In the genomic region with DNA sequence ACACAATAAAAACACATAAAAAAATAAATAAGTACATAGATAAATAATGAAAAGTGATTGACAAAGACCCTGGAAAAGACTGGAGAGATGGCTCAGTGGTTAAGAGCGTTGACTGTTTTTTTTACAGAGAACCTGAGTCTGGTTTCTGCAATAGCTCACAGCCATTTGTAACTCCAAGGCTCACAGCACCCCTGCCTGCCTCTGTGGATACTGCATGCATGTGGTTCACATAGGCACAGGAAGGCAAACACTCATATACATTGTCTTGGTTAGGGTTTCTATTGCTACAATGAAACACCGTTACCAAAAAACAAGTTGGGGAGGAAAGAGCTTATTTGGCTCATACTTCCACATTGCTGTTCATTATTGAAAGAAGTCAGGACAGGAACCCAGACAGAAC, we compare ENCODE assay signal across 16 mouse cellular contexts. TPM values are rescaled to one million over a fixed set of nuclear protein-coding genes. Genes with fewer than 3 reads are reported as not detected.
A peak's percentile ranks its signal among the peaks of the same experiment; 100 is the strongest.
DNase-seq lines count a peak whose midpoint lies in the region; ATAC-seq and TF ChIP-seq lines count a peak whose summit lies in the region.
"Had no signal": no experiment of that assay in that cellular context is flagged by ENCODE, and none has a peak within 500 bp of the region (broad histone marks: within the 10 kb centered on the region; RNA-seq: fewer than 3 reads in every experiment).

No protein-coding gene starts in this region.

- WGBS in forebrain, postnatal 0 days: 98% methylated on average over 2 of the region's 2 CpGs
- WGBS in forebrain, embryonic 15.5 days: 94% methylated on average over 2 of the region's 2 CpGs
- 75% methylated on average over 2 of the region's 2 CpGs for WGBS in liver, postnatal 0 days (ENCODE audit: insufficient replicate concordance)
- WGBS in liver, embryonic 11.5 days: 93% methylated on average over 2 of the region's 2 CpGs

- TF ChIP-seq EP300 in liver, postnatal 0 days (IDR thresholded peaks at IDR 0.05; ENCODE audit: low read depth): no peak

- H3K36me3 ChIP-seq in forebrain, postnatal 0 days (ENCODE audit: insufficient read depth): no peaks in the 10 kb centered on the region
- H3K36me3 ChIP-seq in forebrain, embryonic 15.5 days: no peaks in the 10 kb centered on the region
- no peaks in the 10 kb centered on the region for H3K36me3 ChIP-seq in liver, postnatal 0 days (replicated peaks; ENCODE audit: insufficient read depth, low read length)
- no peaks in the 10 kb centered on the region for H3K36me3 ChIP-seq in liver, embryonic 11.5 days (ENCODE audit: control insufficient read depth, insufficient read depth, low read length)
- H3K36me3 ChIP-seq: liver, embryonic 13.5 days had no signal

- ATAC-seq in forebrain, postnatal 0 days: 0 out of 2 replicates have a peak, but pooled peaks have one; percentile 28
- ATAC-seq in forebrain, embryonic 15.5 days (replicated peaks): no peak
- ATAC-seq in liver, postnatal 0 days: no peak
- ATAC-seq in liver, embryonic 11.5 days (replicated peaks; ENCODE audit: low FRiP score): no peak
- ATAC-seq in megakaryocyte progenitor cell, adult 5-6 weeks (replicated peaks; ENCODE audit: poor library complexity): 0 out of 2 replicates have a peak, but pooled peaks have one; percentile 52

- no peak overlapping the region for H3K4me3 ChIP-seq in forebrain, postnatal 0 days (ENCODE audit: low read depth, low read length)
- no peak overlapping the region for H3K4me3 ChIP-seq in forebrain, embryonic 15.5 days
- no peak overlapping the region for H3K4me3 ChIP-seq in liver, postnatal 0 days (ENCODE audit: low read depth, low read length)
- no peak overlapping the region for H3K4me3 ChIP-seq in liver, embryonic 11.5 days (ENCODE audit: low read depth, low read length)

- no peak for DNase-seq in forebrain, postnatal 0 days
- DNase-seq in liver, postnatal 0 days: no peak
- no peak for DNase-seq in liver, embryonic 11.5 days (ENCODE audit: low spot score)
- DNase-seq in ES-CJ7 (ENCODE audit: low read depth, low spot score): peak; percentile 51
- DNase-seq in frontal cortex, postnatal 36 days (ENCODE audit: low spot score in 2 of 2): no peak
- DNase-seq in frontal cortex, postnatal 10 days (ENCODE audit: low spot score in 2 of 2): no peak
- DNase-seq: adrenal gland, postnatal 10 days; cerebellum, postnatal 14 days; heart, postnatal 10 days; liver, embryonic 13.5 days had no signal

- H3K27me3 ChIP-seq in forebrain, postnatal 0 days (ENCODE audit: insufficient read depth, low read length): no peaks in the 10 kb centered on the region
- no peaks in the 10 kb centered on the region for H3K27me3 ChIP-seq in forebrain, embryonic 15.5 days
- H3K27me3 ChIP-seq in liver, postnatal 0 days (ENCODE audit: insufficient read depth, low read length): no peaks in the 10 kb centered on the region
- H3K27me3 ChIP-seq in liver, embryonic 11.5 days (replicated peaks; ENCODE audit: control insufficient read depth, insufficient read depth, low read length): no peaks in the 10 kb centered on the region

- H3K9me3 ChIP-seq in forebrain, postnatal 0 days (ENCODE audit: low read length): no peaks in the 10 kb centered on the region
- no peaks in the 10 kb centered on the region for H3K9me3 ChIP-seq in forebrain, embryonic 15.5 days
- no peaks in the 10 kb centered on the region for H3K9me3 ChIP-seq in liver, postnatal 0 days (ENCODE audit: low read length)
- no peaks in the 10 kb centered on the region for H3K9me3 ChIP-seq in liver, embryonic 11.5 days (ENCODE audit: control insufficient read depth, low read length)
- H3K9me3 ChIP-seq: liver, embryonic 13.5 days had no signal

- H3K27ac ChIP-seq in forebrain, postnatal 0 days (ENCODE audit: low read depth, low read length): no peak overlapping the region
- H3K27ac ChIP-seq in forebrain, embryonic 15.5 days (replicated peaks): no peak overlapping the region
- H3K27ac ChIP-seq in liver, postnatal 0 days (ENCODE audit: low read depth): no peak overlapping the region
- no peak overlapping the region for H3K27ac ChIP-seq in liver, embryonic 11.5 days (ENCODE audit: low read depth, low read length)
- H3K27ac ChIP-seq: liver, embryonic 13.5 days had no signal

- peak; percentile 33; the same call in 1 of the 2 replicates for TF ChIP-seq CTCF in forebrain, postnatal 0 days (IDR thresholded peaks at IDR 0.05; ENCODE audit: low read depth)
- TF ChIP-seq CTCF in liver, postnatal 0 days (IDR thresholded peaks at IDR 0.05; ENCODE audit: low read depth): peak; percentile 25

- H3K4me1 ChIP-seq in forebrain, postnatal 0 days (ENCODE audit: insufficient read depth): no peaks in the 10 kb centered on the region
- peaks cover 5% of the 10 kb centered on the region; the same call in 1 of the 2 replicates for H3K4me1 ChIP-seq in forebrain, embryonic 15.5 days
- H3K4me1 ChIP-seq in liver, postnatal 0 days (ENCODE audit: insufficient read depth): peaks cover 4% of the 10 kb centered on the region; the same call in 1 of the 2 replicates
- no peaks in the 10 kb centered on the region for H3K4me1 ChIP-seq in liver, embryonic 11.5 days (replicated peaks; ENCODE audit: control insufficient read depth, insufficient read depth, low read length)

- no peak overlapping the region for H3K9ac ChIP-seq in forebrain, postnatal 0 days
- H3K9ac ChIP-seq in forebrain, embryonic 15.5 days (replicated peaks): no peak overlapping the region
- no peak overlapping the region for H3K9ac ChIP-seq in liver, postnatal 0 days (replicated peaks)
- no peak overlapping the region for H3K9ac ChIP-seq in liver, embryonic 11.5 days (ENCODE audit: low read depth, low read length)

- H3K4me2 ChIP-seq in forebrain, postnatal 0 days (ENCODE audit: low read depth): no peak overlapping the region
- H3K4me2 ChIP-seq in forebrain, embryonic 15.5 days (replicated peaks): no peak overlapping the region
- no peak overlapping the region for H3K4me2 ChIP-seq in liver, postnatal 0 days (ENCODE audit: low read depth, low read length)
- H3K4me2 ChIP-seq in liver, embryonic 11.5 days: no peak overlapping the region

RNA-seq across cellular contexts. Expression of gene Fbxo17, which starts 1.0 kb away (rescaled TPM):
- 2.8 and 4.6 TPM in 2 replicates for total RNA-seq in forebrain, postnatal 0 days (2014; rRNA removed)
- 4.2 and 4.5 TPM in 2 replicates for polyA plus RNA-seq in forebrain, postnatal 0 days (2015; fragmentation: Nextera tagmentation; extraction: Ambion mirVana)
- polyA plus RNA-seq in forebrain, embryonic 15.5 days (2015; fragmentation: Nextera tagmentation; extraction: Ambion mirVana): 3.3 and 3.8 TPM in 2 replicates
- polyA plus RNA-seq in liver, postnatal 0 days (2015; fragmentation: Nextera tagmentation; extraction: Ambion mirVana): 0.90 and 1.0 TPM in 2 replicates
- 3.1 and 3.7 TPM in 2 replicates for polyA plus RNA-seq in liver, embryonic 11.5 days (2014; fragmentation: Nextera tagmentation; extraction: Ambion mirVana)
- total RNA-seq in megakaryocyte progenitor cell, adult 5-6 weeks (2015): 1.6 and 2.2 TPM in 2 replicates
- 1.7 and 4.1 TPM in 2 replicates for total RNA-seq in megakaryocyte progenitor cell, adult 5-6 weeks (2017)

RNA-seq across cellular contexts. Expression of gene Fbxo27, which starts 22.9 kb away (rescaled TPM):
- 7.4 and 8.2 TPM in 2 replicates for total RNA-seq in forebrain, postnatal 0 days (2014; rRNA removed)
- polyA plus RNA-seq in forebrain, postnatal 0 days (2015; fragmentation: Nextera tagmentation; extraction: Ambion mirVana): 9.0 and 10.0 TPM in 2 replicates
- polyA plus RNA-seq in forebrain, embryonic 15.5 days (2015; fragmentation: Nextera tagmentation; extraction: Ambion mirVana): 6.3 TPM in 2 replicates
- 0.19 and 0.24 TPM in 2 replicates for polyA plus RNA-seq in liver, postnatal 0 days (2015; fragmentation: Nextera tagmentation; extraction: Ambion mirVana)
- 1.4 and 1.7 TPM in 2 replicates for polyA plus RNA-seq in liver, embryonic 11.5 days (2014; fragmentation: Nextera tagmentation; extraction: Ambion mirVana)
- 1.1 and 1.4 TPM in 2 replicates for total RNA-seq in megakaryocyte progenitor cell, adult 5-6 weeks (2015)
- 0.24 and 0.75 TPM in 2 replicates for total RNA-seq in megakaryocyte progenitor cell, adult 5-6 weeks (2017)

RNA-seq across cellular contexts. Expression of gene Mrps12, which starts 26.0 kb away (rescaled TPM):
- 48.6 and 78.0 TPM in 2 replicates for total RNA-seq in forebrain, postnatal 0 days (2014; rRNA removed)
- 101 and 119 TPM in 2 replicates for polyA plus RNA-seq in forebrain, postnatal 0 days (2015; fragmentation: Nextera tagmentation; extraction: Ambion mirVana)
- polyA plus RNA-seq in forebrain, embryonic 15.5 days (2015; fragmentation: Nextera tagmentation; extraction: Ambion mirVana): 109 and 113 TPM in 2 replicates
- polyA plus RNA-seq in liver, postnatal 0 days (2015; fragmentation: Nextera tagmentation; extraction: Ambion mirVana): 77.2 and 83.9 TPM in 2 replicates
- polyA plus RNA-seq in liver, embryonic 11.5 days (2014; fragmentation: Nextera tagmentation; extraction: Ambion mirVana): 172 and 180 TPM in 2 replicates
- 104 and 122 TPM in 2 replicates for total RNA-seq in megakaryocyte progenitor cell, adult 5-6 weeks (2015)
- 44.1 and 59.1 TPM in 2 replicates for total RNA-seq in megakaryocyte progenitor cell, adult 5-6 weeks (2017)

RNA-seq across cellular contexts. Expression of gene Sars2, which starts 26.2 kb away (rescaled TPM):
- 12.6 and 15.1 TPM in 2 replicates for total RNA-seq in forebrain, postnatal 0 days (2014; rRNA removed)
- polyA plus RNA-seq in forebrain, postnatal 0 days (2015; fragmentation: Nextera tagmentation; extraction: Ambion mirVana): 14.3 and 16.1 TPM in 2 replicates
- 18.5 and 18.6 TPM in 2 replicates for polyA plus RNA-seq in forebrain, embryonic 15.5 days (2015; fragmentation: Nextera tagmentation; extraction: Ambion mirVana)
- polyA plus RNA-seq in liver, postnatal 0 days (2015; fragmentation: Nextera tagmentation; extraction: Ambion mirVana): 7.9 and 8.5 TPM in 2 replicates
- polyA plus RNA-seq in liver, embryonic 11.5 days (2014; fragmentation: Nextera tagmentation; extraction: Ambion mirVana): 31.3 and 35.3 TPM in 2 replicates
- total RNA-seq in megakaryocyte progenitor cell, adult 5-6 weeks (2015): 8.1 and 8.8 TPM in 2 replicates
- 13.5 and 15.7 TPM in 2 replicates for total RNA-seq in megakaryocyte progenitor cell, adult 5-6 weeks (2017)

RNA-seq across cellular contexts. Expression of gene Ccer2, which starts 40.4 kb away (rescaled TPM):
- total RNA-seq in forebrain, postnatal 0 days (2014; rRNA removed): not detected in 2 replicates
- polyA plus RNA-seq in forebrain, postnatal 0 days (2015; fragmentation: Nextera tagmentation; extraction: Ambion mirVana): 0.59 and 0.98 TPM in 2 replicates
- 0.27 TPM in 1 of 2 replicates, not detected in the other for polyA plus RNA-seq in forebrain, embryonic 15.5 days (2015; fragmentation: Nextera tagmentation; extraction: Ambion mirVana)
- not detected in 2 replicates for polyA plus RNA-seq in liver, postnatal 0 days (2015; fragmentation: Nextera tagmentation; extraction: Ambion mirVana)
- not detected in 2 replicates for polyA plus RNA-seq in liver, embryonic 11.5 days (2014; fragmentation: Nextera tagmentation; extraction: Ambion mirVana)
- not detected in 2 replicates for total RNA-seq in megakaryocyte progenitor cell, adult 5-6 weeks (2015)
- total RNA-seq in megakaryocyte progenitor cell, adult 5-6 weeks (2017): not detected in 2 replicates
- total RNA-seq: adrenal gland, postnatal 10 days; granulocyte monocyte progenitor cell, adult 5-6 weeks; heart, postnatal 10 days had no signal
- polyA plus RNA-seq: C2C12; forebrain, embryonic 14.5 days; intestine, embryonic 14.5 days; liver, embryonic 13.5 days had no signal

Comparison
In these comparisons a context has a peak if more than half of its experiments do, and no peak if none do; other contexts are left out.
1. ATAC-seq: peak in forebrain, postnatal 0 days (single experiment) and megakaryocyte progenitor cell, adult 5-6 weeks (single experiment); none in forebrain, embryonic 15.5 days (single experiment), liver, postnatal 0 days (single experiment) and liver, embryonic 11.5 days (single experiment).